In genomic region chr11:69601768-69602167, GRCm38 (mm10) we compare ENCODE assay signal across 33 mouse cellular contexts. TPM values are rescaled to one million over a fixed set of nuclear protein-coding genes. Genes with fewer than 3 reads are reported as not detected.
DNase-seq lines count a peak whose midpoint lies in the region; ATAC-seq and TF ChIP-seq lines count a peak whose summit lies in the region.
"Had no signal": no experiment of that assay in that cellular context is flagged by ENCODE, and none has a peak within 500 bp of the region (broad histone marks: within the 10 kb centered on the region; RNA-seq: fewer than 3 reads in every experiment).

No protein-coding gene starts in this region.

- peak; percentile 44 for DNase-seq in adrenal gland, postnatal 10 days
- DNase-seq in adrenal gland, postnatal 4 days (ENCODE audit: low spot score in 2 of 2), result no peak
- DNase-seq in heart, adult 8-10 months (ENCODE audit: low spot score), result no peak
- DNase-seq in ovary, adult 18-20 months (ENCODE audit: low spot score), result peak; percentile 74
- DNase-seq in ovary, postnatal 14 days (ENCODE audit: low spot score), result no peak
- DNase-seq in liver, postnatal 0 days, result no peak
- DNase-seq: adrenal gland, adult 8-10 months; cerebellum, adult 9-10 months; gastrocnemius, postnatal 36 days; kidney, postnatal 36 days; lung, adult 18-20 months; retina, postnatal 1 day; right cerebral cortex, postnatal 25 days; thymus, adult 18-20 months; thymus, postnatal 36 days had no signal

- no peak for ATAC-seq in heart, embryonic 13.5 days (ENCODE audit: extremely low read depth, insufficient number of reproducible peaks, low FRiP score, low TSS enrichment)
- ATAC-seq in liver, postnatal 0 days, result no peak
- ATAC-seq in erythroblast, adult 5-6 weeks (replicated peaks; ENCODE audit: low FRiP score, poor library complexity, severe bottlenecking), result no peak
- ATAC-seq: CD4-positive, CD25-positive, alpha-beta regulatory T cell, adult 4 months; forebrain, embryonic 16.5 days; hindbrain, embryonic 16.5 days; intestine, embryonic 16.5 days had no signal

- peaks cover 3% of the 10 kb centered on the region; the same call in 1 of the 2 replicates for H3K36me3 ChIP-seq in heart, embryonic 13.5 days
- H3K36me3 ChIP-seq in liver, postnatal 0 days (replicated peaks; ENCODE audit: insufficient read depth, low read length), result no peaks in the 10 kb centered on the region
- H3K36me3 ChIP-seq: embryonic facial prominence, embryonic 15.5 days; midbrain, embryonic 12.5 days had no signal

- H3K9ac ChIP-seq in heart, embryonic 13.5 days, result no peak overlapping the region
- H3K9ac ChIP-seq in liver, postnatal 0 days (replicated peaks), result 0 out of 2 replicates have a peak overlapping the region, but pooled peaks have one; percentile 17
- H3K9ac ChIP-seq: embryonic facial prominence, embryonic 15.5 days; limb, embryonic 13.5 days; midbrain, embryonic 12.5 days; neural tube, embryonic 15.5 days had no signal

- no peaks in the 10 kb centered on the region for H3K9me3 ChIP-seq in heart, embryonic 13.5 days
- no peaks in the 10 kb centered on the region for H3K9me3 ChIP-seq in liver, postnatal 0 days (ENCODE audit: low read length)
- H3K9me3 ChIP-seq: embryonic facial prominence, embryonic 15.5 days; limb, embryonic 13.5 days; midbrain, embryonic 12.5 days; neural tube, embryonic 15.5 days had no signal

- no peak for TF ChIP-seq CTCF in liver, postnatal 0 days (IDR thresholded peaks at IDR 0.05; ENCODE audit: low read depth)

- H3K4me3 ChIP-seq in heart, embryonic 13.5 days, result no peak overlapping the region
- no peak overlapping the region for H3K4me3 ChIP-seq in liver, postnatal 0 days (ENCODE audit: low read depth, low read length)
- H3K4me3 ChIP-seq: embryonic facial prominence, embryonic 15.5 days; limb, embryonic 13.5 days; midbrain, embryonic 12.5 days; neural tube, embryonic 15.5 days had no signal

- H3K27me3 ChIP-seq in heart, embryonic 13.5 days (replicated peaks), result no peaks in the 10 kb centered on the region
- peaks cover 7% of the 10 kb centered on the region; the same call in 1 of the 2 replicates for H3K27me3 ChIP-seq in liver, postnatal 0 days (ENCODE audit: insufficient read depth, low read length)
- H3K27me3 ChIP-seq: embryonic facial prominence, embryonic 15.5 days; neural tube, embryonic 15.5 days had no signal

- WGBS in heart, embryonic 13.5 days, result 32% methylated on average over 3 of the region's 3 CpGs
- 42% methylated on average over 3 of the region's 3 CpGs for WGBS in liver, postnatal 0 days (ENCODE audit: insufficient replicate concordance)

- H3K27ac ChIP-seq in heart, embryonic 13.5 days (replicated peaks), result peak overlapping the region; percentile 85
- H3K27ac ChIP-seq in liver, postnatal 0 days (ENCODE audit: low read depth), result no peak overlapping the region; the same call in 1 of the 2 replicates
- H3K27ac ChIP-seq: embryonic facial prominence, embryonic 15.5 days; limb, embryonic 13.5 days; midbrain, embryonic 12.5 days; neural tube, embryonic 15.5 days had no signal

- no peak for TF ChIP-seq EP300 in liver, postnatal 0 days (IDR thresholded peaks at IDR 0.05; ENCODE audit: low read depth)

- H3K4me1 ChIP-seq in heart, embryonic 13.5 days, result peaks cover 69% of the 10 kb centered on the region
- H3K4me1 ChIP-seq in liver, postnatal 0 days (ENCODE audit: insufficient read depth), result peaks cover 48% of the 10 kb centered on the region

- H3K4me2 ChIP-seq in heart, embryonic 13.5 days, result no peak overlapping the region
- H3K4me2 ChIP-seq in liver, postnatal 0 days (ENCODE audit: low read depth, low read length), result no peak overlapping the region
- H3K4me2 ChIP-seq: embryonic facial prominence, embryonic 15.5 days; limb, embryonic 13.5 days; midbrain, embryonic 12.5 days had no signal

RNA-seq across cellular contexts. Expression of gene Atp1b2, which starts 4.0 kb away (rescaled TPM):
- 10 to 100 TPM; 38.6 to 52.9 TPM for total RNA-seq in adrenal gland, postnatal 10 days (2021)
- total RNA-seq in adrenal gland, postnatal 4 days (2021), result 10 to 100 TPM; 74.6 to 83.4 TPM
- polyA plus RNA-seq in heart, embryonic 13.5 days (2015; fragmentation: Nextera tagmentation; extraction: Ambion mirVana), result 24.5 and 25.0 TPM in 2 replicates
- 10 to 100 TPM; 12.4 to 16.3 (median 13.1) TPM for total RNA-seq in heart, adult 8-10 months (2022)
- 4.0 and 5.3 TPM in 2 replicates for polyA plus RNA-seq in liver, postnatal 0 days (2015; fragmentation: Nextera tagmentation; extraction: Ambion mirVana)
- total RNA-seq in erythroblast, adult 5-6 weeks (2015; ENCODE audit: low replicate concordance), result 10.6 and 24.0 TPM in 2 replicates
- 1.2 and 4.0 TPM in 2 replicates for total RNA-seq in erythroblast, adult 5-6 weeks (2017; ENCODE audit: low replicate concordance)
- polyA plus RNA-seq: CD4-positive, CD25-positive, alpha-beta regulatory T cell, adult 4 months had no signal

RNA-seq across cellular contexts. Expression of gene Shbg, which starts 15.9 kb away (rescaled TPM):
- under 1 TPM; 0.27 to 0.36 TPM for total RNA-seq in adrenal gland, postnatal 10 days (2021)
- under 1 TPM in 1 of 2 experiments, not detected in 1; 0.59 TPM for total RNA-seq in adrenal gland, postnatal 4 days (2021)
- 0.23 and 1.7 TPM in 2 replicates for polyA plus RNA-seq in heart, embryonic 13.5 days (2015; fragmentation: Nextera tagmentation; extraction: Ambion mirVana)
- not detected for total RNA-seq in heart, adult 8-10 months (2022)
- polyA plus RNA-seq in liver, postnatal 0 days (2015; fragmentation: Nextera tagmentation; extraction: Ambion mirVana), result 4.3 and 4.7 TPM in 2 replicates
- not detected in 2 replicates for total RNA-seq in erythroblast, adult 5-6 weeks (2015; ENCODE audit: low replicate concordance)
- 0.51 TPM in 1 of 2 replicates, not detected in the other for total RNA-seq in erythroblast, adult 5-6 weeks (2017; ENCODE audit: low replicate concordance)
- total RNA-seq: adrenal gland, adult 8-10 months; common myeloid progenitor, adult 5-6 weeks; gastrocnemius, postnatal 36 days; hematopoietic stem cell, adult 5-6 weeks; left cerebral cortex, adult 18-20 months; left cerebral cortex, postnatal 25 days; megakaryocyte, adult 5-6 weeks had no signal
- polyA plus RNA-seq: brain, embryonic 14.5 days; CD4-positive, CD25-positive, alpha-beta regulatory T cell, adult 4 months; embryonic facial prominence, embryonic 15.5 days; forebrain, embryonic 16.5 days; hindbrain, embryonic 16.5 days; kidney, embryonic 14.5 days; limb, embryonic 13.5 days; midbrain, embryonic 12.5 days; neural tube, embryonic 15.5 days; spleen, adult 2 months had no signal

RNA-seq across cellular contexts. Expression of gene Sat2, which starts 20.1 kb away (rescaled TPM):
- 10 to 100 TPM in 1 of 2 experiments, 1 to 10 TPM in 1; 9.2 to 10.1 TPM for total RNA-seq in adrenal gland, postnatal 10 days (2021)
- 10 to 100 TPM; 18.3 to 20.9 TPM for total RNA-seq in adrenal gland, postnatal 4 days (2021)
- polyA plus RNA-seq in heart, embryonic 13.5 days (2015; fragmentation: Nextera tagmentation; extraction: Ambion mirVana), result 17.5 and 18.1 TPM in 2 replicates
- total RNA-seq in heart, adult 8-10 months (2022), result 1 to 10 TPM; 2.6 to 5.3 (median 3.3) TPM
- polyA plus RNA-seq in liver, postnatal 0 days (2015; fragmentation: Nextera tagmentation; extraction: Ambion mirVana), result 15.2 and 18.7 TPM in 2 replicates
- total RNA-seq in erythroblast, adult 5-6 weeks (2015; ENCODE audit: low replicate concordance), result not detected in 2 replicates
- 0.70 TPM in 1 of 2 replicates, not detected in the other for total RNA-seq in erythroblast, adult 5-6 weeks (2017; ENCODE audit: low replicate concordance)
- total RNA-seq: common myeloid progenitor, adult 5-6 weeks; hematopoietic stem cell, adult 5-6 weeks; megakaryocyte, adult 5-6 weeks had no signal
- polyA plus RNA-seq: CD4-positive, CD25-positive, alpha-beta regulatory T cell, adult 4 months had no signal

RNA-seq across cellular contexts. Expression of gene Trp53, which starts 21.6 kb away (rescaled TPM):
- 10 to 100 TPM; 59.9 to 75.9 TPM for total RNA-seq in adrenal gland, postnatal 10 days (2021)
- total RNA-seq in adrenal gland, postnatal 4 days (2021), result 100 to 1,000 TPM in 1 of 2 experiments, 10 to 100 TPM in 1; 92.4 to 101 TPM
- 82.6 and 86.5 TPM in 2 replicates for polyA plus RNA-seq in heart, embryonic 13.5 days (2015; fragmentation: Nextera tagmentation; extraction: Ambion mirVana)
- 10 to 100 TPM; 12.8 to 16.3 (median 14.1) TPM for total RNA-seq in heart, adult 8-10 months (2022)
- 32.6 and 33.5 TPM in 2 replicates for polyA plus RNA-seq in liver, postnatal 0 days (2015; fragmentation: Nextera tagmentation; extraction: Ambion mirVana)
- 44.6 and 56.8 TPM in 2 replicates for total RNA-seq in erythroblast, adult 5-6 weeks (2015; ENCODE audit: low replicate concordance)
- total RNA-seq in erythroblast, adult 5-6 weeks (2017; ENCODE audit: low replicate concordance), result 25.1 and 28.0 TPM in 2 replicates

RNA-seq across cellular contexts. Expression of gene Wrap53, which starts 21.7 kb away (rescaled TPM):
- total RNA-seq in adrenal gland, postnatal 10 days (2021), result 10 to 100 TPM in 1 of 2 experiments, 1 to 10 TPM in 1; 8.1 to 12.5 TPM
- 10 to 100 TPM; 13.0 to 13.1 TPM for total RNA-seq in adrenal gland, postnatal 4 days (2021)
- polyA plus RNA-seq in heart, embryonic 13.5 days (2015; fragmentation: Nextera tagmentation; extraction: Ambion mirVana), result 16.8 TPM in 2 replicates
- 1 to 10 TPM; 4.6 to 6.7 (median 5.6) TPM for total RNA-seq in heart, adult 8-10 months (2022)
- polyA plus RNA-seq in liver, postnatal 0 days (2015; fragmentation: Nextera tagmentation; extraction: Ambion mirVana), result 8.1 and 10.0 TPM in 2 replicates
- total RNA-seq in erythroblast, adult 5-6 weeks (2015; ENCODE audit: low replicate concordance), result 18.4 and 21.3 TPM in 2 replicates
- total RNA-seq in erythroblast, adult 5-6 weeks (2017; ENCODE audit: low replicate concordance), result 7.7 and 8.9 TPM in 2 replicates

Comparison
In these comparisons a context has a peak if more than half of its experiments do, and no peak if none do; other contexts are left out.
1. DNase-seq: peak in adrenal gland, postnatal 10 days (single experiment) and ovary, adult 18-20 months (single experiment); none in adrenal gland, postnatal 4 days (0 of 2), heart, adult 8-10 months (single experiment), ovary, postnatal 14 days (single experiment) and liver, postnatal 0 days (single experiment).